ENCODE assay signal across 8 mouse cellular contexts in the genomic region with DNA sequence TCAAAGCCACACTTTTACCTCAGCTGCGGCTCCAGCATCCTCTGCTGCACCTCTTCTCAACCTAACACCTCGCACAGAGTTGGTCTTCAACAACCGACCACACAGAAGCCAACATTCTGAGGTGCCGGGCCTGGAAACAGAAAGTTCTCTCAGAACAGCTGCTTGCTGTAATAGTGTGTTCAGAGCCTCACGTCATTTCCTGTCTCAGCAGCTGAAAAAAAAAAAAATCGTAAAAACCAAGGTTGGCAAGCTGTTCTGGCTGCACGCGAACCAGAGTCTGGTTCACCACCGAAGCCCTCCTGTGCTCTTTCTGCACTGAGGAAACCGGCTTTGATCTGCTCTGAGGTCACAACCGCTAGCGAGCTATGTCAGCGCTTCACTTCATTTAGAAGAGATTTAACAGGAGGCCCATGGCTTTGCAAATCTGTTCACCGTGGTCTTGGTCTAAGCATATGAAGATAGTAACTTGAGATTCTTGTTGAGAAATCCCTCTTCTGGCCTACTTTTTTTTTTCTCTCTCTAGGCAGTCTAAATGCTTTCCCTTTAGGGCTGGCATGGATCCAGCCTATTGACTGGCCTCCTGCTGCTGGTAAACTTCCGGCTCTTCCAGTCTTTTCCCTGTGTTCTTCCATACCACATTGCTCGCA. TPM values are rescaled to one million over a fixed set of nuclear protein-coding genes. Genes with fewer than 3 reads are reported as not detected.
DNase-seq lines count a peak whose midpoint lies in the region; ATAC-seq and TF ChIP-seq lines count a peak whose summit lies in the region.

No protein-coding gene starts in this region.

- 44% methylated on average over 16 of the region's 16 CpGs for WGBS in embryonic facial prominence, embryonic 10.5 days
- WGBS in intestine, postnatal 0 days, result 45% methylated on average over 16 of the region's 16 CpGs
- 30% methylated on average over 16 of the region's 16 CpGs for WGBS in limb, embryonic 10.5 days

- H3K4me1 ChIP-seq in embryonic facial prominence, embryonic 10.5 days, result peaks cover 23% of the 10 kb centered on the region
- H3K4me1 ChIP-seq in intestine, postnatal 0 days (replicated peaks; ENCODE audit: control insufficient read depth, insufficient read depth, low read length), result no peaks in the 10 kb centered on the region
- H3K4me1 ChIP-seq in limb, embryonic 10.5 days, result peaks cover 24% of the 10 kb centered on the region

- H3K4me3 ChIP-seq in embryonic facial prominence, embryonic 10.5 days, result peak overlapping the region; percentile 36; the same call in 1 of the 2 replicates
- 0 out of 2 replicates have a peak overlapping the region, but pooled peaks have one; percentile 11 for H3K4me3 ChIP-seq in intestine, postnatal 0 days (ENCODE audit: low read depth, low read length)
- H3K4me3 ChIP-seq in limb, embryonic 10.5 days, result peak overlapping the region; percentile 32

- H3K36me3 ChIP-seq in embryonic facial prominence, embryonic 10.5 days (replicated peaks), result no peaks in the 10 kb centered on the region
- no peaks in the 10 kb centered on the region for H3K36me3 ChIP-seq in intestine, postnatal 0 days (ENCODE audit: control insufficient read depth, insufficient read depth)
- no peaks in the 10 kb centered on the region for H3K36me3 ChIP-seq in limb, embryonic 10.5 days

- H3K27ac ChIP-seq in embryonic facial prominence, embryonic 10.5 days (replicated peaks), result peak overlapping the region; percentile 76
- H3K27ac ChIP-seq in intestine, postnatal 0 days (ENCODE audit: low read depth, low read length), result peak overlapping the region; percentile 42
- H3K27ac ChIP-seq in limb, embryonic 10.5 days, result peak overlapping the region; percentile 83

- TF ChIP-seq CTCF in intestine, postnatal 0 days (IDR thresholded peaks at IDR 0.05; ENCODE audit: low read depth), result no peak

- peak; percentile 10 for DNase-seq in cerebellum, adult 8-10 months
- no peak for DNase-seq in cerebellum, adult 11 months
- peak; percentile 54 for DNase-seq in embryonic facial prominence, embryonic 10.5 days (ENCODE audit: low spot score)
- DNase-seq in heart, adult 18-20 months, result peak; percentile 75 to 76
- peak; percentile 65 for DNase-seq in limb, embryonic 10.5 days (ENCODE audit: low spot score)
- DNase-seq in mesoderm, embryonic 11.5 days (ENCODE audit: low read depth, low spot score), result peak; percentile 58
- peak; percentile 66 for DNase-seq in spleen, adult 12 weeks (ENCODE audit: low spot score)

- peak; percentile 38; the same call in 1 of the 2 replicates for ATAC-seq in intestine, postnatal 0 days

- H3K9me3 ChIP-seq in embryonic facial prominence, embryonic 10.5 days, result no peaks in the 10 kb centered on the region
- H3K9me3 ChIP-seq in intestine, postnatal 0 days (ENCODE audit: control insufficient read depth), result no peaks in the 10 kb centered on the region
- no peaks in the 10 kb centered on the region for H3K9me3 ChIP-seq in limb, embryonic 10.5 days (replicated peaks)

- H3K4me2 ChIP-seq in intestine, postnatal 0 days (replicated peaks; ENCODE audit: low read depth), result peak overlapping the region; percentile 49

- no peaks in the 10 kb centered on the region for H3K27me3 ChIP-seq in embryonic facial prominence, embryonic 10.5 days (replicated peaks; ENCODE audit: low read depth, poor library complexity, severe bottlenecking)
- H3K27me3 ChIP-seq in intestine, postnatal 0 days (replicated peaks; ENCODE audit: control insufficient read depth, insufficient read depth, low read length), result no peaks in the 10 kb centered on the region
- no peaks in the 10 kb centered on the region for H3K27me3 ChIP-seq in limb, embryonic 10.5 days (ENCODE audit: low read depth, poor library complexity, severe bottlenecking)

- no peak overlapping the region for H3K9ac ChIP-seq in intestine, postnatal 0 days (ENCODE audit: low read depth, low read length)

RNA-seq across cellular contexts. Expression of a gene that starts 38.6 kb away (rescaled TPM):
- 5.1 and 6.0 TPM in 2 replicates for polyA plus RNA-seq in embryonic facial prominence, embryonic 10.5 days (2016; fragmentation: Nextera tagmentation; extraction: Ambion mirVana)
- 1 to 10 TPM; 8.7 to 9.1 TPM for total RNA-seq in heart, adult 18-20 months (2021)
- polyA plus RNA-seq in intestine, postnatal 0 days (2015; fragmentation: Nextera tagmentation; extraction: Ambion mirVana), result 4.3 and 4.8 TPM in 2 replicates
- polyA plus RNA-seq in limb, embryonic 10.5 days (2016; fragmentation: Nextera tagmentation; extraction: Ambion mirVana), result 5.0 and 6.4 TPM in 2 replicates
